Mouse (Mus musculus): ENCODE results near the gene Mdk. TPM values are rescaled to one million over a fixed set of nuclear protein-coding genes. Genes with fewer than 3 reads are reported as not detected.

Gene Mdk
- polyA plus RNA-seq, 1 experiment = 78.9 TPM

GRCm38 (mm10) chr2:91899141-91899540 lies 33.0 kb downstream of the Mdk start:
- 50% methylated on average over 3 of the region's 3 CpGs for WGBS
- Histone ChIP-seq H3K4me3 (replicated peaks; ENCODE audit: insufficient read depth, low read depth, low read length) (no peak overlapping the region), H3K27me3 (ENCODE audit: control insufficient read depth, insufficient read depth, low read length) (no peaks in the 10 kb centered on the region), H3K4me1 (ENCODE audit: control insufficient read depth, insufficient read depth, low read length) (peaks cover 8% of the 10 kb centered on the region; the same call in 1 of the 2 replicates), H3K27ac (ENCODE audit: insufficient read depth, low read length) (no peak overlapping the region)
- TF ChIP-seq CTCF (IDR thresholded peaks at IDR 0.05; ENCODE audit: borderline replicate concordance, insufficient read depth, low read depth, low read length) (no peak), POLR2A (IDR thresholded peaks at IDR 0.05; ENCODE audit: borderline replicate concordance, insufficient read depth, low read length) (no peak)
- peak in 1 of 2 experiments; percentile 27 for DNase-seq

GRCm38 (mm10) chr2:91897968-91898367 lies 34.1 kb downstream of the Mdk start:
- no peak for TF ChIP-seq POLR2A (IDR thresholded peaks at IDR 0.05; ENCODE audit: borderline replicate concordance, insufficient read depth, low read length)
- TF ChIP-seq CTCF (IDR thresholded peaks at IDR 0.05; ENCODE audit: borderline replicate concordance, insufficient read depth, low read depth, low read length) = no peak
- no peaks in the 10 kb centered on the region for H3K27me3 ChIP-seq (ENCODE audit: control insufficient read depth, insufficient read depth, low read length)
- H3K27ac ChIP-seq (ENCODE audit: insufficient read depth, low read length) = no peak overlapping the region

GRCm38 (mm10) chr2:91895401-91895800 lies 36.7 kb downstream of the Mdk start:
- Histone ChIP-seq H3K4me3 (replicated peaks; ENCODE audit: insufficient read depth, low read depth, low read length) (no peak overlapping the region), H3K27me3 (ENCODE audit: control insufficient read depth, insufficient read depth, low read length) (no peaks in the 10 kb centered on the region), H3K27ac (ENCODE audit: insufficient read depth, low read length) (no peak overlapping the region), H3K4me1 (ENCODE audit: control insufficient read depth, insufficient read depth, low read length) (no peaks in the 10 kb centered on the region)
- TF ChIP-seq CTCF (IDR thresholded peaks at IDR 0.05; ENCODE audit: borderline replicate concordance, insufficient read depth, low read depth, low read length) (no peak), POLR2A (IDR thresholded peaks at IDR 0.05; ENCODE audit: borderline replicate concordance, insufficient read depth, low read length) (no peak)
- DNase-seq = no peak
- 96% methylated on average over 3 of the region's 3 CpGs for WGBS

More at GRCm38 (mm10) chr2:91897968-91898367, 34.1 kb downstream of the Mdk start:
- Histone ChIP-seq H3K4me1 (ENCODE audit: control insufficient read depth, insufficient read depth, low read length) (peaks cover 3% of the 10 kb centered on the region; the same call in 1 of the 2 replicates), H3K4me3 (replicated peaks; ENCODE audit: insufficient read depth, low read depth, low read length) (no peak overlapping the region)
- DNase-seq = no peak

- H3K4me1 ChIP-seq (ENCODE audit: control insufficient read depth, insufficient read depth, low read length) = no peaks in the 10 kb centered on the region
- TF ChIP-seq POLR2A (IDR thresholded peaks at IDR 0.05; ENCODE audit: borderline replicate concordance, insufficient read depth, low read length) (no peak), CTCF (IDR thresholded peaks at IDR 0.05; ENCODE audit: borderline replicate concordance, insufficient read depth, low read depth, low read length) (no peak)
- no peaks in the 10 kb centered on the region for H3K27me3 ChIP-seq (ENCODE audit: control insufficient read depth, insufficient read depth, low read length)
- DNase-seq = no peak
- H3K27ac ChIP-seq (ENCODE audit: insufficient read depth, low read length) = no peak overlapping the region
- 91% methylated on average over 3 of the region's 3 CpGs for WGBS
- H3K4me3 ChIP-seq (replicated peaks; ENCODE audit: insufficient read depth, low read depth, low read length) = no peak overlapping the region
Observed at GRCm38 (mm10) chr2:91894716-91895115, 37.4 kb downstream of the Mdk start.

GRCm38 (mm10) chr2:91884616-91885015 lies 47.5 kb downstream of the Mdk start:
- WGBS = 54% methylated on average over 4 of the region's 4 CpGs
- H3K4me1 ChIP-seq (ENCODE audit: control insufficient read depth, insufficient read depth, low read length) = peaks cover 3% of the 10 kb centered on the region; the same call in 1 of the 2 replicates
- DNase-seq = no peak
- H3K4me3 ChIP-seq (replicated peaks; ENCODE audit: insufficient read depth, low read depth, low read length) = no peak overlapping the region
- H3K27me3 ChIP-seq (ENCODE audit: control insufficient read depth, insufficient read depth, low read length) = no peaks in the 10 kb centered on the region
- H3K27ac ChIP-seq (ENCODE audit: insufficient read depth, low read length) = no peak overlapping the region
- TF ChIP-seq CTCF (IDR thresholded peaks at IDR 0.05; ENCODE audit: borderline replicate concordance, insufficient read depth, low read depth, low read length) (no peak), POLR2A (IDR thresholded peaks at IDR 0.05; ENCODE audit: borderline replicate concordance, insufficient read depth, low read length) (no peak)

GRCm38 (mm10) chr2:91883961-91884360 lies 48.1 kb downstream of the Mdk start:
- Histone ChIP-seq H3K4me3 (replicated peaks; ENCODE audit: insufficient read depth, low read depth, low read length) (no peak overlapping the region), H3K27ac (ENCODE audit: insufficient read depth, low read length) (no peak overlapping the region), H3K4me1 (ENCODE audit: control insufficient read depth, insufficient read depth, low read length) (peaks cover 3% of the 10 kb centered on the region; the same call in 1 of the 2 replicates), H3K27me3 (ENCODE audit: control insufficient read depth, insufficient read depth, low read length) (no peaks in the 10 kb centered on the region)
- WGBS = 41% methylated on average over 4 of the region's 4 CpGs
- peak in 1 of 2 experiments; percentile 52 for DNase-seq
- TF ChIP-seq POLR2A (IDR thresholded peaks at IDR 0.05; ENCODE audit: borderline replicate concordance, insufficient read depth, low read length) (no peak), CTCF (IDR thresholded peaks at IDR 0.05; ENCODE audit: borderline replicate concordance, insufficient read depth, low read depth, low read length) (no peak)

Other genes with a start within 250 kb of the Mdk start
- gene Atg13, start 221.7 kb downstream of the Mdk start, polyA plus RNA-seq (2012; rRNA removed) = 126 and 129 TPM in 2 replicates
- 4.4 and 4.7 TPM in 2 replicates for gene Harbi1, start 221.4 kb downstream of the Mdk start, polyA plus RNA-seq (2012; rRNA removed)
- 37.9 and 38.9 TPM in 2 replicates for gene Ambra1, start 202.2 kb downstream of the Mdk start, polyA plus RNA-seq (2012; rRNA removed)
- gene Chrm4, start 5.0 kb downstream of the Mdk start, polyA plus RNA-seq (2012; rRNA removed) = 2.0 TPM in 2 replicates
- gene Gm9821, start 13.4 kb upstream of the Mdk start, polyA plus RNA-seq (2012; rRNA removed) = not detected in 2 replicates
- gene Dgkz, start 43.6 kb upstream of the Mdk start, polyA plus RNA-seq (2012; rRNA removed) = 716 and 832 TPM in 2 replicates
- gene Creb3l1, start 92.2 kb upstream of the Mdk start, polyA plus RNA-seq (2012; rRNA removed) = 1.3 and 1.7 TPM in 2 replicates
- gene Phf21a, start 160.8 kb upstream of the Mdk start, polyA plus RNA-seq (2012; rRNA removed) = 60.4 and 73.1 TPM in 2 replicates